Mouse (Mus musculus) intestine, embryonic 16.5 days (tissue): ENCODE measurements at regions not wholly inside any gene's neighbourhood (a gene's known extent, or its start where the extent isn't known, plus 50 kb on each side); places are given as distances from the start of the nearest gene placed in this dataset.

ENCODE experiments used
- ATAC-seq: fragments of 200-750 bp; cut with Nextera tagmentation; 2 replicates; pipeline ENCODE4 v1.8.0; 2017; ENCODE audit warnings: moderate TSS enrichment, moderate library complexity
- H3K27ac ChIP-seq: fragments of 300-500 bp; sonication (generic); 2 replicates; pipeline ENCODE4 v1.5.1; 2014; ENCODE audit warnings: mild to moderate bottlenecking, low read length
- H3K27me3 ChIP-seq: fragments of 300-500 bp; sonication (generic); replicated peaks from 2 replicates; pipeline ENCODE4 v1.6.1; 2014; ENCODE audit warnings: low read length, control low read depth, mixed read lengths; ENCODE audit not compliant: control insufficient read depth, insufficient read depth
- H3K36me3 ChIP-seq: fragments of 300-500 bp; sonication (generic); 2 replicates; pipeline ENCODE4 v1.6.1; 2014; ENCODE audit warnings: low read length, control low read depth; ENCODE audit not compliant: control insufficient read depth, insufficient read depth
- H3K4me1 ChIP-seq: fragments of 300-500 bp; sonication (generic); 2 replicates; pipeline ENCODE4 v1.6.1; 2014; ENCODE audit warnings: low read length, control low read depth, mixed read lengths; ENCODE audit not compliant: control insufficient read depth, insufficient read depth
- H3K4me2 ChIP-seq: fragments of 300-500 bp; sonication (generic); 2 replicates; pipeline ENCODE4 v1.6.1; 2014; ENCODE audit warnings: low read depth, low read length, control low read depth
- H3K4me3 ChIP-seq: fragments of 300-500 bp; sonication (generic); 2 replicates; pipeline ENCODE4 v1.5.1; 2014; ENCODE audit warnings: mild to moderate bottlenecking, low read length
- H3K9ac ChIP-seq: fragments of 300-500 bp; sonication (generic); 2 replicates; pipeline ENCODE4 v1.6.1; 2014; ENCODE audit warnings: low read depth, low read length
- H3K9me3 ChIP-seq: fragments of 300-500 bp; sonication (generic); 2 replicates; pipeline ENCODE4 v1.6.1; 2016; ENCODE audit warnings: low read length, control low read depth; ENCODE audit not compliant: control insufficient read depth
- WGBS: fragments of 180-500 bp; shearing (Covaris S2); extraction: QIAGEN DNeasy Blood & Tissue Kit; methylation state at CpG from one replicate; pipeline ENCODE4 v1.1.7; 2014; 5-methylcytosine and 5-hydroxymethylcytosine counted together

GRCm38 (mm10) chr15:36921384-36921783, 86.2 kb downstream of the Zfp706 start:
- H3K27ac ChIP-seq, result no peak overlapping the region

GRCm38 (mm10) chr15:36920886-36921285, 86.7 kb downstream of the Zfp706 start:
- no peak overlapping the region for H3K4me3 ChIP-seq
- no peak overlapping the region for H3K27ac ChIP-seq
- H3K27me3 ChIP-seq, result no peaks in the 10 kb centered on the region
- H3K4me1 ChIP-seq, result peaks cover 14% of the 10 kb centered on the region
- no peaks in the 10 kb centered on the region for H3K9me3 ChIP-seq
- ATAC-seq, result no peak
- no peak overlapping the region for H3K4me2 ChIP-seq
- no peak overlapping the region for H3K9ac ChIP-seq
- H3K36me3 ChIP-seq, result no peaks in the 10 kb centered on the region

More at GRCm38 (mm10) chr15:36921384-36921783, 86.2 kb downstream of the Zfp706 start:
- Histone ChIP-seq H3K4me2 (no peak overlapping the region), H3K9me3 (no peaks in the 10 kb centered on the region), H3K4me3 (no peak overlapping the region), H3K27me3 (no peaks in the 10 kb centered on the region), H3K4me1 (peaks cover 14% of the 10 kb centered on the region), H3K36me3 (no peaks in the 10 kb centered on the region), H3K9ac (no peak overlapping the region)
- 29% methylated on average over 3 of the region's 3 CpGs for WGBS
- no peak for ATAC-seq

DNA sequence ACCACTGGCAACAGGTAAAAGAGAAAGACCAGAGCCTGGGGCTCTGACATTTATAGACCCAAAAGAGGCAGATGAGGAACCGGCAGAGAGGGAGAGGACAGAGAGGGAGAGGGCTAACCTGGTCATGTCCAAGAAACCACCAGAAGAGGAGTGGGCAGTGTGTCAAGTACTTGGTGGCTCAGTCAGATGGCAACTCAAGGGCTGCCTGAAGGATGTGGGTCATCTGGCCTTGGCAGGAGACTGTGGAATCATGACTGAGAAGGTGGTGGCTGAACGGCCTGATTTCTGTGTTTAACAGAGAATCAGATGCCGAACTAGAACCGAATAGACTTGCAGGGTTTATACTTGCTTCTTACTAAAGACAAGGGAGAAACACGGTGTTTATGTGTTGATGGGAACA, 87.9 kb downstream of the Zfp706 start:
- Histone ChIP-seq H3K4me1 (peaks cover 13% of the 10 kb centered on the region), H3K4me2 (no peak overlapping the region), H3K27ac (no peak overlapping the region), H3K27me3 (no peaks in the 10 kb centered on the region), H3K9me3 (no peaks in the 10 kb centered on the region), H3K36me3 (no peaks in the 10 kb centered on the region), H3K9ac (no peak overlapping the region), H3K4me3 (no peak overlapping the region)
- no peak for ATAC-seq
- 93% methylated on average over 5 of the region's 5 CpGs for WGBS

DNA sequence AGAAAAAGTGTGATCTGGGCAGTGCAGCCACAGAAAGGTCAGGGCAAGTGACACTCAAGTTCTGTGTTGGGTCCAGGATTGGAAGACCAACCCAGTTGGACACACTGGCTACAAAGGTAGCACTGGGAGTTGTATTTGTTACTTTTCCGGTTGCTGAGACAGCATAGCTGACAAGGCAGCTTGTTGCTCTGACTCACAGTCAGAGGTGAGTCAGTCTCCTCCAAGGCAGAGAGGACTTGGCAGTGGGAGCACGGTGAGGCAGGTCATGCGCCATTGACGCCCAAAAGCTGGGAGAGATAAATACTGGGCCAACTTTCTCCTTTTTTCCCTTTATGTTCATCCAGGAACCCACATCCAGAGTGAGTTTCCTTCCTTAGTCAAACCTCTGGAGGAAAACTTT, 88.4 kb downstream of the Zfp706 start:
- Histone ChIP-seq H3K4me1 (peaks cover 9% of the 10 kb centered on the region), H3K9ac (no peak overlapping the region), H3K4me2 (no peak overlapping the region), H3K27ac (no peak overlapping the region), H3K36me3 (no peaks in the 10 kb centered on the region), H3K4me3 (no peak overlapping the region), H3K27me3 (no peaks in the 10 kb centered on the region), H3K9me3 (no peaks in the 10 kb centered on the region)
- no peak for ATAC-seq
- WGBS, result 82% methylated on average over 4 of the region's 4 CpGs

GRCm38 (mm10) chr15:36916998-36917397, 90.6 kb downstream of the Zfp706 start:
- Histone ChIP-seq H3K9ac (no peak overlapping the region), H3K36me3 (no peaks in the 10 kb centered on the region), H3K4me2 (no peak overlapping the region), H3K4me1 (peaks cover 7% of the 10 kb centered on the region; the same call in 1 of the 2 replicates), H3K9me3 (peaks cover 6% of the 10 kb centered on the region), H3K27me3 (no peaks in the 10 kb centered on the region), H3K27ac (no peak overlapping the region), H3K4me3 (no peak overlapping the region)
- ATAC-seq, result no peak
- 74% methylated on average over 4 of the region's 4 CpGs for WGBS

DNA sequence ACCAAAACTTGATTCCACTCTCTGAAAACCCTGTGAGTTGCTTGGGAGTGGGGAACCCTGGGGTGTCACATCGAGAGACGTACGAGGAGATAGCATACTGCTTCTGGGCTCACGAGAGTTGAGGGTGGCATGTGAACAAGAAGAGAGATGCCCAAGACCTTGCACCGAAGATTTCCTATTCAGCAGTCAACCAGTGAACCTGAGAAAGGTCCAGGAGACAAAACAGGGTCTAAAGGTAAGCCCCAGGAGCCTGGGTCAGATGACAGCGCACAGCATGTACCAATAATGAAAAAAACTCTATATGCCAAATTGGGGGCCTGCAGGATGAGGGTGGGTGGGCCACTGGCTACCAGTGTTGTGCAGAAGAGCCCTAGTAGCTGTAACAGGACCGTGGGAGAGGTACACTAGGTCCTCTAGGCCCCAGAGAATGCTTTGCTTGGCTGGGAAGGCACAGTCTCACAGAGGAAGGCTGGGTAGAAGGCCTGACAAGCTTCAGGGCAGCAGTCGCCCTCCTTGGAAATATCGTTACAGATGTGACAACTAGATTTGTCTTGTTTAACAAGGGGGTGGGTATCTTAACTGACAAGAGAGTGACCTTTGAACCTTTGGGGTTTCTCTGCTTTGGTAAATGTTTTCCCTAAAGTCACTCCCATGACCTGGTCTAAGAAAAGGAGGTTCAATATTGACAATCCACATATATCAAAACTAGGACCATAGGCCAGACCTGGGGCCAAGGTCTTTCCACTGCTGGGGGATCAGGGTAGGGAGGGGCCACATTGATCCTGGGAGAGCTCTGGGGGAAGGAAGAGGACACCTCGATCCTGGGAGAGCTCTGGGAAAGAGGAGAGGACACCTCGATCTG, 93.1 kb downstream of the Zfp706 start:
- Histone ChIP-seq H3K36me3 (no peaks in the 10 kb centered on the region), H3K4me1 (peaks cover 7% of the 10 kb centered on the region; the same call in 1 of the 2 replicates), H3K27ac (peak overlapping the region; percentile 1; the same call in 1 of the 2 replicates), H3K9me3 (peaks cover 6% of the 10 kb centered on the region), H3K27me3 (no peaks in the 10 kb centered on the region), H3K4me2 (no peak overlapping the region), H3K9ac (no peak overlapping the region), H3K4me3 (no peak overlapping the region)
- 73% methylated on average over 11 of the region's 11 CpGs for WGBS
- ATAC-seq, result peak; percentile 34

GRCm38 (mm10) chr15:36913308-36913707, 94.3 kb downstream of the Zfp706 start:
- H3K4me2 ChIP-seq, result no peak overlapping the region
- no peak overlapping the region for H3K4me3 ChIP-seq
- H3K27me3 ChIP-seq, result no peaks in the 10 kb centered on the region
- peaks cover 6% of the 10 kb centered on the region for H3K9me3 ChIP-seq
- 80% methylated on average over 7 of the region's 7 CpGs for WGBS
- ATAC-seq, result no peak
- H3K4me1 ChIP-seq, result no peaks in the 10 kb centered on the region; the same call in 1 of the 2 replicates
- no peaks in the 10 kb centered on the region for H3K36me3 ChIP-seq
- no peak overlapping the region for H3K9ac ChIP-seq
- H3K27ac ChIP-seq, result no peak overlapping the region

GRCm38 (mm10) chr15:36910272-36910671, 97.3 kb downstream of the Zfp706 start:
- no peaks in the 10 kb centered on the region for H3K36me3 ChIP-seq
- H3K9ac ChIP-seq, result no peak overlapping the region
- peaks cover 6% of the 10 kb centered on the region for H3K9me3 ChIP-seq
- ATAC-seq, result no peak
- H3K27me3 ChIP-seq, result no peaks in the 10 kb centered on the region
- no peak overlapping the region for H3K4me3 ChIP-seq
- no peaks in the 10 kb centered on the region for H3K4me1 ChIP-seq
- no peak overlapping the region for H3K4me2 ChIP-seq
- H3K27ac ChIP-seq, result no peak overlapping the region
- WGBS, result 58% methylated on average over 2 of the region's 2 CpGs

DNA sequence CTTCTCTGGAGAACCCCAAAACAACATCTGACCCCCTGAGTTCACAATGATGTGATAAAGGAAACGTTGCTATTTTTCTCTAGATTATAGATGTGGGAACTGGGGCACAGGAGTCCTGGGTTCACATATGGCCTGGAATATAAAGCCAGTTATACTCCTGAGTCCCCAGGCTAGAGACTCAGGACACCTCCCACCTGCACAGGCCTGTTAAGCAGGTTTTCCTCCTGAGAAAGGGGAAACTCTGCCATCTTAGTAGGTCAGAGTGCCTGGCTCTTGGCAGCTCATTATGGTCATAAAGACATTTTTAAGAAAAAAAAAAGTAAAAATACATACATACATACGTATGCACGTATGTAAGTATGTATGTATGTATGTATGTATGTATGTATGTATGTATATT, 98.1 kb downstream of the Zfp706 start:
- Histone ChIP-seq H3K27ac (no peak overlapping the region), H3K36me3 (no peaks in the 10 kb centered on the region), H3K4me1 (no peaks in the 10 kb centered on the region), H3K9ac (no peak overlapping the region), H3K4me3 (no peak overlapping the region), H3K9me3 (peaks cover 6% of the 10 kb centered on the region), H3K27me3 (no peaks in the 10 kb centered on the region), H3K4me2 (no peak overlapping the region)
- ATAC-seq, result no peak
- 65% methylated on average over 3 of the region's 3 CpGs for WGBS
